Mouse (Mus musculus) heart, adult 2 months (tissue): ENCODE results near the gene Rpap2. TPM values are rescaled to one million over a fixed set of nuclear protein-coding genes. Genes with fewer than 3 reads are reported as not detected.
A peak's percentile ranks its signal among the peaks of the same experiment; 100 is the strongest.

Experiments used
- DNase-seq, 2 experiments: peaks; one replicate each; pipeline ENCODE4 v3.0.0; 2021
- H3K27ac ChIP-seq: fragments of 200-600 bp; 2 replicates; pipeline ENCODE4 v1.8.1; 2022
- H3K27me3 ChIP-seq: fragments of 200-500 bp; 2 replicates; pipeline ENCODE4 v1.6.1; 2012; ENCODE audit warnings: mild to moderate bottlenecking, low read length, inconsistent platforms, mixed read lengths; ENCODE audit not compliant: control insufficient read depth, insufficient read depth
- H3K36me3 ChIP-seq: fragments of 200-500 bp; 2 replicates; pipeline ENCODE4 v1.6.1; 2012; ENCODE audit warnings: low read length, inconsistent platforms; ENCODE audit not compliant: control insufficient read depth, insufficient read depth
- H3K4me1 ChIP-seq: fragments of 200-500 bp; 2 replicates; pipeline ENCODE4 v1.6.1; 2011; ENCODE audit warnings: low read length; ENCODE audit not compliant: control insufficient read depth, insufficient read depth
- H3K4me3 ChIP-seq: fragments of 200-600 bp; 2 replicates; pipeline ENCODE4 v1.8.1; 2022
- H3K79me2 ChIP-seq: fragments of 200-500 bp; replicated peaks from 2 replicates; pipeline ENCODE4 v1.6.1; 2012; ENCODE audit warnings: mild to moderate bottlenecking, inconsistent platforms, low read length, moderate library complexity, mixed read lengths; ENCODE audit not compliant: control insufficient read depth, insufficient read depth
- H3K9ac ChIP-seq: fragments of 200-500 bp; 2 replicates; pipeline ENCODE4 v1.6.1; 2012; ENCODE audit warnings: low read depth, mild to moderate bottlenecking, control low read depth, inconsistent platforms, low read length, mixed read lengths
- CTCF ChIP-seq: fragments of 200-600 bp; IDR thresholded peaks from 2 replicates; pipeline ENCODE4 v1.8.1; 2022; ENCODE audit warnings: antibody characterized with exemption, mild to moderate bottlenecking, moderate library complexity
- EP300 ChIP-seq: fragments of 200-500 bp; IDR thresholded peaks from 2 replicates; pipeline ENCODE4 v1.6.1; 2011; ENCODE audit warnings: low read depth, low read length, control low read depth; ENCODE audit not compliant: insufficient read depth
- POLR2A ChIP-seq: fragments of 200-500 bp; IDR thresholded peaks from 2 replicates; pipeline ENCODE4 v1.6.1; 2011; ENCODE audit warnings: mild to moderate bottlenecking, low read depth, low read length, control low read depth; ENCODE audit not compliant: insufficient read depth
- WGBS: fragments of 180-500 bp; shearing (Covaris S2); methylation state at CpG from one replicate; pipeline ENCODE4 v1.1.7; 2018; 5-methylcytosine and 5-hydroxymethylcytosine counted together
- intact Hi-C: fragments of 180-260 bp; cut with DNase I; formaldehyde crosslinking; loops from one replicate; pipeline ENCODE4 v1.15.1; 2025
- polyA plus RNA-seq: library from polyadenylated mRNA; depleted of rRNA; stranded (reverse); fragments of >200 nt; gene quantifications from 2 replicates; pipeline ENCODE4 v1.2.3, GENCODE M21; 2012
- total RNA-seq, 2 experiments: library from RNA; stranded (reverse); gene quantifications; 2 replicates each; pipeline ENCODE4 v1.2.3; 2021

Gene Rpap2
- total and polyA plus RNA-seq, 3 experiments: 2.1 to 6.8 (median 6.6) TPM

GRCm38 (mm10) chr5:107650427-107650826 is 53.3 kb downstream of the Rpap2 start:
- no peaks in the 10 kb centered on the region for H3K27me3 ChIP-seq
- TF ChIP-seq EP300 (no peak), CTCF (no peak), POLR2A (no peak)
- WGBS: 98% methylated on average over 1 of the region's 1 CpGs
- no peak for DNase-seq
- H3K36me3 ChIP-seq: no peaks in the 10 kb centered on the region
- H3K4me3 ChIP-seq: no peak overlapping the region
- no peak overlapping the region for H3K9ac ChIP-seq
- no peak overlapping the region for H3K27ac ChIP-seq
- intact Hi-C loops: no loop called here
- no peaks in the 10 kb centered on the region for H3K4me1 ChIP-seq
- H3K79me2 ChIP-seq: no peaks in the 10 kb centered on the region

- WGBS: 86% methylated on average over 4 of the region's 4 CpGs
- intact Hi-C loops: no loop called here
- TF ChIP-seq CTCF (no peak), POLR2A (no peak), EP300 (no peak)
These were observed 55.0 kb downstream of the Rpap2 start for GRCm38 (mm10) chr5:107652055-107652660.

GRCm38 (mm10) chr5:107678392-107678791 is 81.2 kb downstream of the Rpap2 start:
- H3K36me3 ChIP-seq: no peaks in the 10 kb centered on the region
- no peak for DNase-seq
- H3K27ac ChIP-seq: no peak overlapping the region
- no peak overlapping the region for H3K4me3 ChIP-seq
- no peaks in the 10 kb centered on the region for H3K27me3 ChIP-seq
- WGBS: 42% methylated on average over 5 of the region's 5 CpGs
- TF ChIP-seq POLR2A (no peak), CTCF (no peak), EP300 (no peak)
- no peaks in the 10 kb centered on the region for H3K79me2 ChIP-seq
- H3K9ac ChIP-seq: no peak overlapping the region
- intact Hi-C loops: no loop called here
- H3K4me1 ChIP-seq: no peaks in the 10 kb centered on the region

More at GRCm38 (mm10) chr5:107652055-107652660, 55.0 kb downstream of the Rpap2 start:
- no peak for DNase-seq
- no peaks in the 10 kb centered on the region for H3K4me1 ChIP-seq
- H3K4me3 ChIP-seq: no peak overlapping the region
- H3K27ac ChIP-seq: no peak overlapping the region
- no peaks in the 10 kb centered on the region for H3K79me2 ChIP-seq
- no peak overlapping the region for H3K9ac ChIP-seq
- no peaks in the 10 kb centered on the region for H3K36me3 ChIP-seq
- no peaks in the 10 kb centered on the region for H3K27me3 ChIP-seq

DNA sequence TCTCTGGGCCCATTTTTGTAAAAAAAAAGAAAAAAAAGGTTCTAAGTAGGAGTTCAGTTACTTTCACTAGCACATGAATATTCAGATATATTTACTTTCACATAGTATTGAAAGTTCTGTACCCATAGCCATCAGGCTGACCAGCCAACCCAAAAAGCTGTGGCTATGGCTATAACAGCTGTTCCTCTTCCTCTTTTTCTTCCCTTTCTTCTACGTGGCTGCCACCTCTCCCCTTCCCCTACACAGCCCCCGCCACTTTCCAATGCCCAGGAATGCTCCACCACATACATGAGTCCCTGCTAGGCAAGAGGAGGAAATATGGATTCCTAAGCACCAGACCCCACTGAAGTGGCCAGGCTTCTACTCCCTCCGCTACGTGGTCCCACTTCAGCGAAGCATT is 84.1 kb downstream of the Rpap2 start:
- no peak overlapping the region for H3K27ac ChIP-seq
- 80% methylated on average over 5 of the region's 5 CpGs for WGBS
- intact Hi-C loops: no loop called here

GRCm38 (mm10) chr5:107684380-107684779 is 87.2 kb downstream of the Rpap2 start:
- TF ChIP-seq POLR2A (no peak), CTCF (peak; percentile 48)
- no peaks in the 10 kb centered on the region for H3K36me3 ChIP-seq
- 55% methylated on average over 2 of the region's 2 CpGs for WGBS
- intact Hi-C loops: no loop called here
- no peak overlapping the region for H3K27ac ChIP-seq
- DNase-seq: no peak
- peaks cover 1% of the 10 kb centered on the region; the same call in 1 of the 2 replicates for H3K4me1 ChIP-seq
- no peaks in the 10 kb centered on the region for H3K27me3 ChIP-seq
- no peaks in the 10 kb centered on the region for H3K79me2 ChIP-seq
- H3K4me3 ChIP-seq: no peak overlapping the region
- no peak overlapping the region for H3K9ac ChIP-seq

More for the DNA sequence above, 84.1 kb downstream of the Rpap2 start:
- no peak for TF ChIP-seq POLR2A
- no peak for TF ChIP-seq EP300
- no peak for TF ChIP-seq CTCF
- Histone ChIP-seq H3K36me3 (no peaks in the 10 kb centered on the region), H3K27me3 (no peaks in the 10 kb centered on the region), H3K4me3 (no peak overlapping the region), H3K9ac (no peak overlapping the region), H3K4me1 (no peaks in the 10 kb centered on the region), H3K79me2 (no peaks in the 10 kb centered on the region)
- DNase-seq: no peak

DNA sequence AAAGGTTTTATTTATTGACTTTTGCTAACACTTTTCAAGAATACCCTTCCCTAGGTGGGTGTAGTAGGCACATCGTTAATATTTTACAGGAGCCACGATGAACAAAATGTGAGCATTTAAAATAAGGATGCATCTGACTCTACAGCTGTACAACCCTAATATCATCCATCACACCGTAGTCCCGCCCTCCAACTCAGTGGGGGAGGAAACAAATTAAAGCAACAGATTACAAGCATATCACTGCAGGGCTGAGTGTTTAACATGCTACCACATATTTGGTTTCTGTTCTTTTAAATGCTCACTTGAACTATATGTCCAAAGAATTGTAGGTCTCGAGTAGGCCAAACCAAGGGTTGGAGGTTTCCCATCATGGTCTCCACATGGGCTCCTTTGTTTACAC is 90.0 kb downstream of the Rpap2 start:
- 93% methylated on average over 5 of the region's 5 CpGs for WGBS
- no peaks in the 10 kb centered on the region for H3K79me2 ChIP-seq
- intact Hi-C loops: no loop called here
- no peak for DNase-seq
- H3K27me3 ChIP-seq: no peaks in the 10 kb centered on the region
- peaks cover 1% of the 10 kb centered on the region; the same call in 1 of the 2 replicates for H3K4me1 ChIP-seq
- TF ChIP-seq POLR2A (no peak), CTCF (no peak), EP300 (no peak)
- H3K9ac ChIP-seq: no peak overlapping the region
- H3K4me3 ChIP-seq: no peak overlapping the region
- H3K27ac ChIP-seq: no peak overlapping the region
- H3K36me3 ChIP-seq: no peaks in the 10 kb centered on the region
